Mouse (Mus musculus) ES-Bruce4 (cell line): ENCODE data around the gene Vmn2r89. TPM values are rescaled to one million over a fixed set of nuclear protein-coding genes. Genes with fewer than 3 reads are reported as not detected.
"Not testable (repeated sequence)": the region's sequence is repeated elsewhere in the genome, so short reads cannot be mapped to it uniquely, and the experiment has no call there.

ENCODE experiments used
- H3K27ac ChIP-seq: 2 replicates; pipeline ENCODE4 v1.5.1; 2012; ENCODE audit warnings: low read length, inconsistent platforms; ENCODE audit not compliant: insufficient read depth
- H3K27me3 ChIP-seq: 2 replicates; pipeline ENCODE4 v1.6.1; 2012; ENCODE audit warnings: mild to moderate bottlenecking, low read length, inconsistent platforms; ENCODE audit not compliant: control insufficient read depth, poor library complexity, insufficient read depth, severe bottlenecking
- H3K36me3 ChIP-seq: 2 replicates; pipeline ENCODE4 v1.6.1; 2012; ENCODE audit warnings: inconsistent platforms, mild to moderate bottlenecking, low read length, moderate library complexity; ENCODE audit not compliant: control insufficient read depth, poor library complexity, insufficient read depth, severe bottlenecking
- H3K4me1 ChIP-seq: one replicate; pipeline ENCODE4 v1.8.1; 2011; ENCODE audit warnings: low read length; ENCODE audit not compliant: control insufficient read depth, insufficient read depth
- H3K4me3 ChIP-seq: 2 replicates; pipeline ENCODE4 v1.5.1; 2011; ENCODE audit warnings: low read depth, mild to moderate bottlenecking, low read length
- H3K9ac ChIP-seq: 2 replicates; pipeline ENCODE4 v1.6.1; 2012; ENCODE audit warnings: low read depth, mild to moderate bottlenecking, inconsistent platforms; ENCODE audit not compliant: poor library complexity, severe bottlenecking
- H3K9me3 ChIP-seq: replicated peaks from 2 replicates; pipeline ENCODE4 v1.6.1; 2012; ENCODE audit warnings: mild to moderate bottlenecking, low read length, inconsistent platforms; ENCODE audit not compliant: control insufficient read depth, poor library complexity, insufficient read depth, severe bottlenecking
- CTCF ChIP-seq: IDR thresholded peaks from one replicate; pipeline ENCODE4 v1.8.1; 2011; ENCODE audit warnings: low read depth, low read length
- EP300 ChIP-seq: IDR thresholded peaks from 2 replicates; pipeline ENCODE4 v1.6.1; 2011; ENCODE audit warnings: low read depth, low read length; ENCODE audit not compliant: insufficient read depth
- POLR2A ChIP-seq: IDR thresholded peaks from one replicate; pipeline ENCODE4 v1.8.1; 2011; ENCODE audit warnings: low read length; ENCODE audit not compliant: insufficient read depth
- polyA plus RNA-seq: library from polyadenylated mRNA; stranded (reverse); fragments of >200 nt; gene quantifications from 2 replicates; pipeline ENCODE4 v1.2.4, GENCODE M21; 2011; ENCODE audit warnings: low read depth; ENCODE audit not compliant: missing spikeins, insufficient read depth, insufficient read length

Vmn2r89 gene
- polyA plus RNA-seq = 0.12 TPM in 1 of 2 replicates, not detected in the other

DNA sequence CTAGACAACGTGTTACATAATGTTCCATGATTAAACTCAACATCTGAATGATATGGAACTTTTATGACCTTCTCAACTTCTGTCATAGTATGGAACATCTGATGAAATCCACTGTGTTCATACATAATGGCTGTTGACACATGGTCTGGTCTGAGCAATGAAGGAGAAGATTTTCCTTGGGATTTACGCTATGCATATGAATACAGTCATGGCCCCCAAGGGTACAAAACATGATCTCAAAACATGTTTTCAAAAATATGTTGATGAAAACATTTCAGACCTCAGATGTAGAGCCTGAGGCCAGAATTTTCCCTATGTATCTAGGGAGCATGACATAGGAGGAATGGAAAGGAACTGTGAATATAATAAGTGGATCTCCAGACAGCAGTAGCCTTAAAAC is at the start of gene Vmn2r89:
TSS of gene Vmn2r89 (plus strand) at position 301 of the 400 bp plus-strand sequence.
- not testable (repeated sequence) for H3K9me3 ChIP-seq

DNA sequence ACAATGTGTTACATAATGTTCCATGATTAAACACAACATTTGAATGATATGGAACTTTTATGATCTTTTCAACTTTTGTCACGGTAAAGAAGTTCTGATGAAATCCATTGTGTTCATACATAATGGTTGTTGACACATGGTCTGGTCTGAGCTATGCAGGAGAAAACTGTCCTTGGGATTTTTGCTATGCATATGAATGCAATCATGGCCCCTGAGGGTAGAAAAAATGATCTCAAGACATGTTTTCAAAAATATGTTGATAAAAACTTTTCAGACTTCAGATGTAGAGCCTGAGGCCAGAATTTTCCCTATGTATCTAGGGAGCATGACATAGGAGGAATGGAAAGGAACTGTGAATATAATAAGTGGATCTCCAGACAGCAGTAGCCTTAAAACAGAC is 41.1 kb upstream of the Vmn2r89 start, which contains the start of gene Vmn2r88:
TSS of gene Vmn2r88 (plus strand) at position 301 of the 400 bp plus-strand sequence.
- Histone ChIP-seq H3K9ac (no peak within 1 kb of the TSS), H3K27ac (no peak within 1 kb of the TSS), H3K9me3 (no peaks in the 10 kb centered on the region), H3K27me3 (no peaks in the 10 kb centered on the region), H3K4me3 (no peak within 1 kb of the TSS), H3K36me3 (no peaks in the 10 kb centered on the region), H3K4me1 (no peaks in the 10 kb centered on the region)
- TF ChIP-seq EP300 (no peak), POLR2A (no peak)

More for the DNA sequence above, at the start of gene Vmn2r89:
- H3K27ac ChIP-seq, H3K36me3 ChIP-seq, H3K27me3 ChIP-seq, H3K4me3 ChIP-seq, H3K4me1 ChIP-seq, H3K9ac ChIP-seq: not testable (repeated sequence)

GRCm38 (mm10) chr14:51423885-51424284 is 27.8 kb upstream of the Vmn2r89 start:
- no peak overlapping the region for H3K9ac ChIP-seq
- H3K9me3 ChIP-seq = no peaks in the 10 kb centered on the region
- H3K27ac ChIP-seq = no peak overlapping the region
- TF ChIP-seq EP300 (no peak), POLR2A (no peak), CTCF (no peak)
- H3K4me1 ChIP-seq = no peaks in the 10 kb centered on the region
- H3K27me3 ChIP-seq = no peaks in the 10 kb centered on the region
- H3K36me3 ChIP-seq = no peaks in the 10 kb centered on the region
- no peak overlapping the region for H3K4me3 ChIP-seq

GRCm38 (mm10) chr14:51430138-51430537 is 21.5 kb upstream of the Vmn2r89 start:
- not testable (repeated sequence) for H3K9me3 ChIP-seq, H3K36me3 ChIP-seq, H3K9ac ChIP-seq, H3K4me1 ChIP-seq, H3K27ac ChIP-seq, H3K27me3 ChIP-seq, H3K4me3 ChIP-seq
- peak; percentile 51; the same call in 1 of the 2 replicates for TF ChIP-seq EP300

GRCm38 (mm10) chr14:51434546-51434945 is 17.1 kb upstream of the Vmn2r89 start:
- Histone ChIP-seq H3K27me3 (no peaks in the 10 kb centered on the region), H3K9ac (no peak overlapping the region), H3K9me3 (peaks cover 5% of the 10 kb centered on the region; the same call in 1 of the 2 replicates), H3K4me3 (peak overlapping the region; percentile 10; the same call in 1 of the 2 replicates), H3K36me3 (no peaks in the 10 kb centered on the region), H3K4me1 (no peaks in the 10 kb centered on the region), H3K27ac (no peak overlapping the region)
- TF ChIP-seq POLR2A (no peak), EP300 (no peak), CTCF (no peak)

DNA sequence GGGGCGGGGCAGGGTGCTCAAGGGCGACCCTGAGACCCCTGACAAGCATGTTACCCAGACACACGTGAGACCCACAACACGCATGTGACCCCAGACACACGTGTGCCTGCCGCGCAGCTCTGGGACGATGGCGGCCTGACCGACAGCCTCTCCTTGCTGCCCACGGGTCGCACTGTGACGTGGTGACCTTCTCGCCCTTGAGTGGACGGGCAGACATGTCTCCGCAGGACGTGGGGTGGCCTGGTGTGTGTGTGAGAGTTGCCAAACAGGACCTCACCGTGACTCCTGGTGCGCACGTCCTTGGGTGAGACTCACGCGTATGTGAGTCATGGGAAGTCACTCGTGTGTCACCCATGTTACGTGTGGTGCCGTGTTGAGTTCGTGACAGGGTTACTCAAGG is 16.6 kb upstream of the Vmn2r89 start:
- no peaks in the 10 kb centered on the region for H3K27me3 ChIP-seq
- peak overlapping the region; percentile 10; the same call in 1 of the 2 replicates for H3K4me3 ChIP-seq
- H3K27ac ChIP-seq = no peak overlapping the region
- no peak for TF ChIP-seq EP300
- TF ChIP-seq CTCF = no peak
- TF ChIP-seq POLR2A = no peak
- H3K36me3 ChIP-seq = no peaks in the 10 kb centered on the region
- H3K4me1 ChIP-seq = no peaks in the 10 kb centered on the region
- no peak overlapping the region for H3K9ac ChIP-seq
- H3K9me3 ChIP-seq = peaks cover 5% of the 10 kb centered on the region; the same call in 1 of the 2 replicates
